Mouse (Mus musculus) right cerebral cortex, adult 2 months (tissue): ENCODE measurements around the gene Atp9a.

Experiments
- DNase-seq, 2 experiments: peaks; one replicate each; pipeline ENCODE4 v3.0.0; 2021 to 2022; ENCODE audit warnings: low spot score in 2 of 2

Atp9a gene

GRCm38 (mm10) chr2:168740496-168740895, 1.7 kb downstream of the Atp9a start:
- no peak for DNase-seq

GRCm38 (mm10) chr2:168738854-168739253, 3.4 kb downstream of the Atp9a start:
- no peak for DNase-seq

DNA sequence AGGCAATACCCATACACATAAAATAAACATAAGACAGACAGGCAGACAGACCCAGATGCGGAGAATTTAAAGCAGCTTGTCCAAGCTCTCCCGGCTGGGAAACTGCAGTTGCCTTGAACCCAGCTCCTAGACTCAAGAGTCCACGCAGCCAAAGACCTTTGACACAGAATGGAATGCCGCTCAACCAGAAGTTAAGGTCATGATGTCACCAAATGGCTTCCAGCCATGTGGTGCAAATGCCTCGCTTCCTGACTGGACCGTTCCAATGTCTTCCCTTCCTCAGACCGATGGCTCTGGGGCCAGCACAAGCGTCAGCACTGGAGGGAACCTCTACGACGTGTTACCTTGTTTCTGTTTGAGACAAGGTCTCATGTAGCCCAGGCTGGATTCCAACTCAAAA, 4.3 kb downstream of the Atp9a start:
- DNase-seq = no peak

- DNase-seq = no peak
These were observed 8.2 kb downstream of the Atp9a start for GRCm38 (mm10) chr2:168734023-168734422.

DNA sequence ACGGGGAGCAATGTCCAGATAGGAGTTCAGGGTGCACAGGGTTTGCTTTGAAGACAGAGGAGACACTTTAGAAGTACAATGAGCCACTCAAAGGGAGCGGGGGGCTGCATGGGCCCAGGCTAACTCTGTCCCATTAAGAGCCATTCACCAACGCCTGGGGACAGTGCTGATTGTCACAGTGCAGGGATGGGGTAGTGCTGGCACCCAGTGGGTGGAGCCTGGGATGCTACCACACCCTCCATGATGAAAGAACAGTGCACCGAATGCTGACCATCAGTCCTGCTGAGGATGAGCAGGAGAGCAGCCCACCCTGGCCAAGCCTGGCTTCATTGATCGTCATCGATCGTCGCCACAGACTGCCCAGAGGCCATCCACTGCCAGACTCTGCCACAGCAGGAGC, 11.0 kb downstream of the Atp9a start:
- DNase-seq = no peak

DNA sequence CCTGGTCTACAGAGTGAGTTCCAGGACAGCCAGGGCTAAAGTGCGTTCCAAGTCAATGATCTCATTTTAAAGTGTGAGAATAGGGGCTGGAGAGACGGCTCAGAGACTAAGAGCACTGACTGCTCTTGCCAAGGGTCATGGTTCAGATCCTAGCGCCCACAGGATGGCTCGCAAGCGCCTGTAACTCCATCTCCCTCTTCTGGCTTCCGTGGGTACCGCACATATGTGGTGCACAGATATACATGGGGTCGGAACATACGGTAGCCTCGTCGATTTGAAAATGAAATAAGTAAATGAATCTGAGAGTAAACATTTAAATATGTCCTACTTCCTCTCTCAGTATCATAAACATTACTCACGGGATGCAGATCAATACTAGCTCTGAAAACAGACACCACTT, 12.5 kb downstream of the Atp9a start:
- DNase-seq = no peak

GRCm38 (mm10) chr2:168728045-168728444, 14.2 kb downstream of the Atp9a start:
- DNase-seq = no peak

DNA sequence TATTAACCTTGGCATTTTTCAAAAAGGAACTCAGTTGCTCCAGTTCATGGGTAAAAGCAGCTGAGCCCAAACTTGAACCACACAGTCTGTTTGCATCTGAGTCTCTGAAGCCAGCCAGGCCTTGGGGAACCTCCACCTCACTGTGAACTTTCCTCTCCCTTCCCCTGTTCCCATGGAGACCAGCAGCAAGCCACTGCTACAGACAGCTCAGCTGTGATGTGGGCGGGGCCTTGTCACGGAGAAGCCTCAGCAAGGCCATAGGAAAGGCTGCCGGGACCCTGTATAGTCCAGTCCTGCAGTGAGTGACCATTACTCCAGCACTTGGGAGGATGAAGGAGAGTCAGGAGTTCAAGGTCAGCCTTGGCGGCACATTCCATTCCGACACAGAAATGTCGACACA, 16.2 kb downstream of the Atp9a start:
- DNase-seq = peak; percentile 47 to 50

DNA sequence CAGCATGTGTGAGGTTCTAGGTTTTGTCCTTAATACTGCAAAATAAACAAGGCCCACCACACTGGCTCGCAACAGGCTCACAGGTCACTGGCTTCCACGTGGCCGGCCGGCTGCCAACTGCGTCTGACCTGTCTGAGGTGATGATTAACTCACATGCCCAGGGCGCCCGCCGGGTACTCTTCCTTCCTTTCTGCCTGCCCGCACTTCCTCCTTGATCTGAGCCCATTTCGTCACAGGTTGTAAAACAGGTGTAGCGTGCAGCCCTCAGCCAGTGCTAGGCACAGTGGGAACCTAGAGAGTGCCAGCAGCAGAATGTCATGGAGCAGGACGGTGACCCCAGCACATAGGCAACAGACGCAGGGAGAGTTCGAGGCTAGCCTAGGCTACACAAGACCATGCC, 20.9 kb downstream of the Atp9a start:
- no peak for DNase-seq

- DNase-seq = no peak
These were observed 22.5 kb downstream of the Atp9a start for GRCm38 (mm10) chr2:168719742-168720141.

DNA sequence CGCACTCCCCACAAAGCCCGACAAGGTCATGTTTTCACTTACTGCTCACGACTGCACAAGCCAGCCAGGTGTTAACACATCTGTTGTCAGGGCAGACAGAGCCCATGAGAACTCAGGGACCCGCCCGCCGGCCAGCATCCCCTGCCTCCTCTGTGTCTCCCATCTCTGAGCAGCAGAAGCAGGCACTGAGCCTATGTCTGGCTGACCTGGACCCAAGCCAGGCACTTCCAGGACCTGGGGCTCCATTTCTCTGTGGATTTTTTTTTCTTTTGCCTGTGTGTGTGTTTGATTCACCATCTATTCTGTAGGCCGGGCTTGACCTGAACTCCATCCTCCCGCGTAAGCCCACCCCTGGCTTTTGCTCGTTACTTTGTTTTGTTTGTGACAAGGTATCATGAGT, 23.5 kb downstream of the Atp9a start:
- no peak for DNase-seq

DNA sequence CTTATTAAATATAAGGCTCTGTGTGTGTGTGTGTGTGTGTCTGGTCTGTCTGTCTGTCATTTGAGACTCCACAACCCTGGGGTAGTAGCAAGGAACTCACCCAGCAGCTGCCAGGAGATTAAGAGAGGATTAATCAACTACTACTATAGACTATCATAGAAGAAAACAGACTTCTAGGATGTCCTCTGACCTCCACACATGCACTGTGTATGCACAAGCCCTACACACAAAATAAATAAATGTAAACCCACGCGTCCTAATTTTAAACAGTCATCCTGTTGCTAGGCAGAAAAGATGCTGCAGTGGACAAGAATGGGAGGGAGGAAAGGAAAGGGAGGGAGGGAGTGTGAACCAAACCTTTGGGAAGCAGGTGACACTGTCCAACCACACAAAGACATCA, 23.9 kb downstream of the Atp9a start:
- no peak for DNase-seq

GRCm38 (mm10) chr2:168712199-168713176, 29.7 kb downstream of the Atp9a start:
- DNase-seq = peak in 1 of 2 experiments; percentile 47

DNA sequence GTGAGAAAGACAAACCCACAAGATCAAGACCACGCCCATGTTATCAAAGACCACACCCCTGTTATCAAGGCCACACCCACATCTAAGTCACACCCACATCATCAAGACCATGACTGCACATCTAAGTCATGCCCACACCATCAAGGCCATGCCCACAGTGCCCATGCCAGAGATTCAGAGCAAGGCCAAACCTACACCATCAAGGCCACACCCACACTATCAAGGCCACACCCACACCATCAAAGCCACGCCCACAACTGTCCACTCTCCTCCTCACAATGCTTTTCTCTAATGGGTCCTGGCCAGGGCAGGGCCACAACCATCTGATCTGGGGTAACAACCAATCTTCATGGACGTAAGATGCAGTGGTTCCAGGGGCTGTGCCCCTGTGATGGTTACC, 31.2 kb downstream of the Atp9a start:
- DNase-seq = no peak

GRCm38 (mm10) chr2:168707766-168708165, 34.4 kb downstream of the Atp9a start:
- no peak for DNase-seq

- DNase-seq = peak; percentile 70 to 75
These were observed 39.9 kb downstream of the Atp9a start for GRCm38 (mm10) chr2:168702266-168702665.

DNA sequence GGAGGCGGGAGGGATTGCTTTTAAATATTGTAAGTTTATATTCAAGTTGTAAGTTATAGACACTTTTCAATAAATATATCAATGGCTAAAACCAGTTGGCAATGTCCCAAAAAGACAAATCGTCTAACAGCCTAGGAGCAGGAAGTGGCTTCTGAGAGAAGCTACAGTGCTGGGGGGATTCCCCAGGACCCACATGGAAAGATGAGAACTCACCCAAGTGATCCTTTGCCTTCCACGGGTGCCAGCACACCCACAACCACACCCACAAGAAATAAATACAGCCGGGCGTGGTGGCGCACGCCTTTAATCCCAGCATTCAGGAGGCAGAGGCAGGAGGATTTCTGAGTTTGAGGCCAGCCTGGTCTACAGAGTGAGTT, 47.2 kb downstream of the Atp9a start:
- DNase-seq = no peak

DNA sequence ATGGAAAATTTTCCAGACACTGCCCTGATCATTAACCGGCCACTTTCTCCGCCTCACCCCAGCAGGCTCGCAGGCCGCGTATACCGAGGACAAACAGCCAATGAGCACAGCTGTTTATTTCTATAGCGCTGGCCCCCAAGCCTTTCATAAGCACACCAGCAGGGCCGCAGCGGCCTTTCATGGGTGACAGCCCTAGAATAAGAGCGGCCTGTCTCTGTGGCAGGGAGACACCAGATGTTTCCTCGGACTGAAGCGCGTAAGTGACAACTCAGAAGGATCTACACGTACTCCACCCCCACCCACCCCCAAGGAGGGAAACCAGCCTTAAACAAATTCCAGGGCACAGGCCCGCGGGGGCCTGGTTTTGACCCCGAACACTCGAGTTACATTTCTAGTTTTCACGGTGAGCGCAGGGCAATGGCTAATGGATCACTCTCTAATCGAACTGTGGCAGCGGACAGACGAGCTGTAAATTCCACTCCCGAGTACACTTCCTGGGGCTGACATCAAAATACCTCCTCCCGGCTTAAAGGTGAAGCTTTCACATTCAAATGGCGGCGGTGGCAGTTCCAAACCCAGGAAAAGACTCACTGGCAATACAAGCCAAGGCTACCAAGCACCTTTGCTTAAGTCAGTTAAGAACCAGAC, 47.7 kb downstream of the Atp9a start:
- no peak for DNase-seq

GRCm38 (mm10) chr2:168691774-168692173, 50.4 kb downstream of the Atp9a start:
- DNase-seq = peak; percentile 76 to 83

- DNase-seq = no peak
These were observed 54.9 kb downstream of the Atp9a start for GRCm38 (mm10) chr2:168687326-168687725.

GRCm38 (mm10) chr2:168685909-168686308, 56.3 kb downstream of the Atp9a start:
- no peak for DNase-seq

DNA sequence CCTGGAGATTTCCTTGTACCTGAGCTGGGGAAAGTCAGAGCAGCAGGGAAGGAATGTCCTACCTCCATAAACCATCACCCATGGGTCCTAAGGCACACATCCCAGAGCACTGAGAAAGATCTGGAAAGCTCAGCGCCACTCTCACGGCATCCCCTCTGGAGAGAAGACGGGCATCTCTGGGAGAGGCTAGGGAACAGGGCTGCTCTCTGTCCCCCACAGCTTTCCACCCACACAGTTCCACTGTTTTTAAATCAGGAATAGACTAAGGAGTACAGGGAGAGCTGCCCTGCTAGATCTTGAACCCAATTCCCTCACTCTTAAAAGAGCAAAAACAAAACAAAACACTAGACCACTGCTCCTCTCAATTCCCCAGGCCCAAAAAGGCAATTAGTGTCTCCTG, 57.5 kb downstream of the Atp9a start:
- DNase-seq = no peak

DNA sequence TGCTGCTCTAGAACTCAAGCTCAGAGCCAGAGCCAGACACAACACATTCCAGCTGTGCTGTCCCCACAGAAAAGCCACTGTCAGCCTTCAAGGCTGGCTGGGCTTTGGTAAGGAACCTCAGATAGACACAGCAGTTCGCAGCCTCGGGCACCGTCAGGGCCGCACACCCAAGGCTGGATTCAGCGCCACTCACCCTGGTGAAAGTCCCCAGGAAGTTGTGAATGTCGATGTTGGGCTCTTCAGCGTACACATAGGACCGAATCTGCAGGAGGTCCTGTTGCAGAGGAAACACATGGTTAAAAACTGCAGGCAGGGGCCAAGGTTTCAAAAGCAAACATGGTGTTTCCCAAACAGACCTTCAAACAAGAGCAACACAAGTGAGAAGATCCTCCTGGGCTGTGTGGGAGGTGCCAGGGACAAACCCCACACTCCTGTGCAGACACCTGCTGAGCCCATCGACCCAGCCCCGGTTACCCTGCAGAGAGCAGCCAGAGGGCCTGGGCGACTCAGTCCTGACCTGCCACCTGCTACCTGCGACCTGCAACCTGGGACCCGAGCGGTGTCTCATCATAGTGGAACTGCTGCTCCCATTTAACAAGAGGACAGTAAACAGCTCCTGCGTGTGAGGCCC, 58.6 kb downstream of the Atp9a start:
- DNase-seq = peak in 1 of 2 experiments; percentile 35
